Mouse (Mus musculus): Measurements from ENCODE around the gene Ick. TPM values are rescaled to one million over a fixed set of nuclear protein-coding genes. Genes with fewer than 3 reads are reported as not detected.
"Not testable (repeated sequence)": the region's sequence is repeated elsewhere in the genome, so short reads cannot be mapped to it uniquely, and the experiment has no call there.

Gene Ick
- polyA plus RNA-seq, 1 experiment, result 18.2 TPM

- DNase-seq (ENCODE audit: low spot score), result no peak
These were observed 39.2 kb downstream of the Ick start for GRCm38 (mm10) chr9:78148149-78148548.

- not testable (repeated sequence) for DNase-seq (ENCODE audit: low spot score)
These were observed 40.8 kb downstream of the Ick start for GRCm38 (mm10) chr9:78149770-78150169.

- no peak for DNase-seq (ENCODE audit: low spot score)
These were observed 45.4 kb downstream of the Ick start for GRCm38 (mm10) chr9:78154211-78154977.

GRCm38 (mm10) chr9:78157221-78157620 is 48.2 kb downstream of the Ick start:
- no peak for DNase-seq (ENCODE audit: low spot score)

GRCm38 (mm10) chr9:78163291-78163690 is 54.3 kb downstream of the Ick start:
- no peak for DNase-seq (ENCODE audit: low spot score)

- DNase-seq (ENCODE audit: low spot score), result no peak
These were observed 55.7 kb downstream of the Ick start for GRCm38 (mm10) chr9:78164741-78165140.

GRCm38 (mm10) chr9:78165454-78165853 is 56.5 kb downstream of the Ick start:
- no peak for DNase-seq (ENCODE audit: low spot score)

GRCm38 (mm10) chr9:78166694-78167452 is 57.9 kb downstream of the Ick start:
- DNase-seq (ENCODE audit: low spot score), result no peak

GRCm38 (mm10) chr9:78167453-78167969 is 58.5 kb downstream of the Ick start:
- no peak for DNase-seq (ENCODE audit: low spot score)

- DNase-seq (ENCODE audit: low spot score), result no peak
These were observed 59.9 kb downstream of the Ick start for GRCm38 (mm10) chr9:78168864-78169263.

GRCm38 (mm10) chr9:78174016-78174415 is 65.0 kb downstream of the Ick start:
- DNase-seq (ENCODE audit: low spot score), result no peak

- not testable (repeated sequence) for DNase-seq (ENCODE audit: low spot score)
These were observed 65.9 kb downstream of the Ick start for GRCm38 (mm10) chr9:78174925-78175276.

GRCm38 (mm10) chr9:78175277-78176200 is 66.5 kb downstream of the Ick start:
- peak; percentile 91 for DNase-seq (ENCODE audit: low spot score)

- no peak for DNase-seq (ENCODE audit: low spot score)
These were observed 67.3 kb downstream of the Ick start for GRCm38 (mm10) chr9:78176201-78176727.

GRCm38 (mm10) chr9:78176831-78177230 is 67.8 kb downstream of the Ick start:
- no peak for DNase-seq (ENCODE audit: low spot score)

GRCm38 (mm10) chr9:78178197-78178596 is 69.2 kb downstream of the Ick start:
- DNase-seq (ENCODE audit: low spot score), result no peak

GRCm38 (mm10) chr9:78179071-78179470 is 70.1 kb downstream of the Ick start:
- no peak for DNase-seq (ENCODE audit: low spot score)

- DNase-seq (ENCODE audit: low spot score), result not testable (repeated sequence)
These were observed 73.5 kb downstream of the Ick start, which contains the start of gene Gsta4 for GRCm38 (mm10) chr9:78182474-78182873. Gsta4 (plus strand) TSS chr9:78182774.

GRCm38 (mm10) chr9:78185686-78186085 is 76.7 kb downstream of the Ick start:
- no peak for DNase-seq (ENCODE audit: low spot score)

- no peak for DNase-seq (ENCODE audit: low spot score)
These were observed 79.9 kb downstream of the Ick start for GRCm38 (mm10) chr9:78188910-78189309.

Data from urinary bladder, adult 2 months (tissue).